Mouse (Mus musculus): ENCODE measurements around the gene Rnps1. TPM values are rescaled to one million over a fixed set of nuclear protein-coding genes. Genes with fewer than 3 reads are reported as not detected.

The Rnps1 gene
- polyA plus RNA-seq, 1 experiment from 2014 or later = 322 TPM

DNA sequence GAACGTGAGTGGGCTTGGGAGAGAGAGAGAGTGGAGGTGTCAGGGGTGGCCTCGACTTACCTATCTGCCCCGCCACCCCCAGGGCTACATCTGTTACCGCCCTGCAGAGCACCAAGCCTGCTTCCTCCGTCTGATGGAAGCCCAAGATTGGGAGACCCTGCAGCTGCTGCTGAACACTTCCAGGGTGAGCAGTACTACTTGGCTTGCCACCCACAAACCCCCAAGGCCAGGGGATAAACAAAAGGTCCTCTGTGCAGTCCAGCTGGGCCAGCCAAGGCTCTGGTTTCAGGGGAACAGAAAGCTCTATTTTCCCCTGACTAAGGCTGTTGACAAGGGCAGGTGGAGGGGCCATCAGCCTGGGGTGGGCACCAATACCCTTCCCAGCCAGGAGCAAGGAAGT lies 60.2 kb downstream of the Rnps1 start:
- 83% methylated on average over 5 of the region's 5 CpGs for WGBS
- no peaks in the 10 kb centered on the region for H3K27me3 ChIP-seq
- no peaks in the 10 kb centered on the region for H3K9me3 ChIP-seq
- peak overlapping the region; percentile 65; the same call in 1 of the 2 replicates for H3K27ac ChIP-seq
- H3K4me1 ChIP-seq = peaks cover 46% of the 10 kb centered on the region
- H3K4me2 ChIP-seq (replicated peaks) = no peak overlapping the region
- ATAC-seq (ENCODE audit: low FRiP score, low read depth) = no peak
- H3K36me3 ChIP-seq = peaks cover 56% of the 10 kb centered on the region
- H3K9ac ChIP-seq = no peak overlapping the region
- no peak overlapping the region for H3K4me3 ChIP-seq

Other genes with a start within 250 kb of the Rnps1 start
- 446 and 468 TPM in 2 replicates for gene Atp6v0c, start 244.9 kb upstream of the Rnps1 start, polyA plus RNA-seq (2015; fragmentation: Nextera tagmentation; extraction: Ambion mirVana)
- gene Tbc1d24, start 209.0 kb upstream of the Rnps1 start, polyA plus RNA-seq (2015; fragmentation: Nextera tagmentation; extraction: Ambion mirVana) = 9.1 and 10.2 TPM in 2 replicates
- 14.5 and 14.9 TPM in 2 replicates for gene Ntn3, start 205.0 kb upstream of the Rnps1 start, polyA plus RNA-seq (2015; fragmentation: Nextera tagmentation; extraction: Ambion mirVana)
- gene Tedc2, start 193.7 kb upstream of the Rnps1 start, polyA plus RNA-seq (2015; fragmentation: Nextera tagmentation; extraction: Ambion mirVana) = 15.8 and 16.3 TPM in 2 replicates
- 65.4 and 67.0 TPM in 2 replicates for gene Ccnf, start 163.1 kb upstream of the Rnps1 start, polyA plus RNA-seq (2015; fragmentation: Nextera tagmentation; extraction: Ambion mirVana)
- gene Abca17, start 63.5 kb upstream of the Rnps1 start, polyA plus RNA-seq (2015; fragmentation: Nextera tagmentation; extraction: Ambion mirVana) = not detected in 2 replicates
- gene Abca3, start 62.6 kb upstream of the Rnps1 start, polyA plus RNA-seq (2015; fragmentation: Nextera tagmentation; extraction: Ambion mirVana) = 5.6 and 6.6 TPM in 2 replicates
- gene Eci1, start 12.1 kb downstream of the Rnps1 start, polyA plus RNA-seq (2015; fragmentation: Nextera tagmentation; extraction: Ambion mirVana) = 85.0 and 87.3 TPM in 2 replicates
- gene Dnase1l2, start 28.5 kb downstream of the Rnps1 start, polyA plus RNA-seq (2015; fragmentation: Nextera tagmentation; extraction: Ambion mirVana) = 2.7 and 3.9 TPM in 2 replicates
- 38.3 and 45.7 TPM in 2 replicates for gene E4f1, start 55.7 kb downstream of the Rnps1 start, polyA plus RNA-seq (2015; fragmentation: Nextera tagmentation; extraction: Ambion mirVana)
- gene Pgp, start 55.8 kb downstream of the Rnps1 start, polyA plus RNA-seq (2015; fragmentation: Nextera tagmentation; extraction: Ambion mirVana) = 50.2 and 51.3 TPM in 2 replicates
- gene Bricd5, start 59.3 kb downstream of the Rnps1 start, polyA plus RNA-seq (2015; fragmentation: Nextera tagmentation; extraction: Ambion mirVana) = not detected in 2 replicates
- gene Mlst8, start 64.5 kb downstream of the Rnps1 start, polyA plus RNA-seq (2015; fragmentation: Nextera tagmentation; extraction: Ambion mirVana) = 33.1 and 35.6 TPM in 2 replicates
- 5.0 and 5.2 TPM in 2 replicates for gene Caskin1, start 74.0 kb downstream of the Rnps1 start, polyA plus RNA-seq (2015; fragmentation: Nextera tagmentation; extraction: Ambion mirVana)
- gene Traf7, start 113.4 kb downstream of the Rnps1 start, polyA plus RNA-seq (2015; fragmentation: Nextera tagmentation; extraction: Ambion mirVana) = 96.2 and 103 TPM in 2 replicates
- 3.4 TPM in 2 replicates for gene Rab26, start 119.6 kb downstream of the Rnps1 start, polyA plus RNA-seq (2015; fragmentation: Nextera tagmentation; extraction: Ambion mirVana)
- gene Pkd1, start 135.3 kb downstream of the Rnps1 start, polyA plus RNA-seq (2015; fragmentation: Nextera tagmentation; extraction: Ambion mirVana) = 22.3 and 36.6 TPM in 2 replicates
- 65.5 and 72.2 TPM in 2 replicates for gene Tsc2, start 218.1 kb downstream of the Rnps1 start, polyA plus RNA-seq (2015; fragmentation: Nextera tagmentation; extraction: Ambion mirVana)
- gene Nthl1, start 218.1 kb downstream of the Rnps1 start, polyA plus RNA-seq (2015; fragmentation: Nextera tagmentation; extraction: Ambion mirVana) = 23.7 and 25.0 TPM in 2 replicates
- 58.1 and 59.3 TPM in 2 replicates for gene Slc9a3r2, start 235.8 kb downstream of the Rnps1 start, polyA plus RNA-seq (2015; fragmentation: Nextera tagmentation; extraction: Ambion mirVana)
- gene Npw, start 243.9 kb downstream of the Rnps1 start, polyA plus RNA-seq (2015; fragmentation: Nextera tagmentation; extraction: Ambion mirVana) = 0.80 TPM in 2 replicates